Mouse (Mus musculus) frontal cortex, postnatal 25 days (tissue): ENCODE measurements around the gene Oxct1.
A peak's percentile ranks its signal among the peaks of the same experiment; 100 is the strongest.

ENCODE experiments used
- DNase-seq, 2 experiments: peaks; one replicate each; pipeline ENCODE4 v3.0.0; 2022; ENCODE audit warnings: low spot score in 2 of 2

Gene Oxct1

GRCm38 (mm10) chr15:4026231-4026773, at the start of gene Oxct1:
Gene Oxct1 (plus strand): TSS chr15:4026383.
- peak; percentile 87 to 88 for DNase-seq

GRCm38 (mm10) chr15:3978279-3978678, 47.9 kb upstream of the Oxct1 start:
- no peak for DNase-seq

DNA sequence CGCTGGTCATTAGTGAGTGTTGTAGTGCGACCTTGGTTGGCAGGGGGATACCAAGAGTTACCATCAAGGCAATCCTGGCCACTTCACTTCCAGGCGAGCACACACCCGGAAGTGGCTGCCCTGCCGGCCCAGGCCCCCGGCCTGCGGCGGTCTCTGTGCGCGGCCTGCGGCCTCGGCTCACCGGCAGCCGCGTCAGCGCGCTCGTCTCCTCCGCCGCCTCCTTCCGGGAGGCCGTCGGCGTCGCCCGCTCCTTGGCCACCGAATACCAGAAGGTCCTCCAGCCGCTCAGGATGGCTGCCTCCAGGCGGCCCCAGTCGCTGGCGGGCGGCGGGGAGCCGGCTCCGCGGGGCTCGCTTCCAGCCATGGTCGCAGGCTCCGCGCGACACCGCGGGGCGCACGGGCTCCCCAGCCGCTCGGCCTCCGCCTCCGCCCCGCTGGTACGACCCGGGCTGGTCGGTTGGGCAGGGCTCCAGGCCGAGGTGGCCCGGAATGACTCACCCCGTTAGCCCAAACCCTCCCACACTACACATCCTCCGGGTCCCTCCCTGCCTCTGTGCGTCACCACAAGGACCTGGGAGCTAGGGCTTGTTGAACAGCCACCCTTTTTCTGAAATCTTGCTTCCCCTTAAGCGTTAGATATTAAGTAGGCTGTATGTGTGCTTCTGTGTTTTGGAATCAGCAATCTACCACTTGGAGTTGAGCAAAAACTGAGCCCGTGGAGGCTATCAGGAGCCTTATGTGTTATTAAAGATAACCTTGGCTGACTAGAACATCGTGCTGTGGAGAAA, 46.9 kb upstream of the Oxct1 start, which contains the start of gene Fbxo4:
TSS of gene Fbxo4 (minus strand) at position 513 of the 788 bp plus-strand sequence.
- DNase-seq = peak; percentile 47 to 66

DNA sequence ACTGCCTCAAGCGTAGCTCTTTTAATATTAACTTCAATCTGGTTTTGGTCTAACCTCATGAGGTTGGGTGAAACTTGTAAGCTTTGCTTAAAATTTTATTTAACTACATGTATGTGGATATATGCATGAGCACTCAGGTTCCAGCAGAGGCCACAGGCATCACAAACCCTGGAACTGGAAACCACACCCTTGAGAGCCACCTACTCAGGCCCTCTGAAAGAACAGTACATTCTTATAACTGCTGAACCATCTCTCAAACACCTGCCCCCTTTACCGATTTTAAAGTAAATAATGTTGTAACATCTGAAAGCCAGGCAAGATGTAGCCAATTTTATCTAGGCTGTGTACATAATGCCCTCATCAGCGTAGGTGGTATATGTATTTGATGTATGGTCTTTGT, 46.3 kb upstream of the Oxct1 start:
- DNase-seq = no peak

DNA sequence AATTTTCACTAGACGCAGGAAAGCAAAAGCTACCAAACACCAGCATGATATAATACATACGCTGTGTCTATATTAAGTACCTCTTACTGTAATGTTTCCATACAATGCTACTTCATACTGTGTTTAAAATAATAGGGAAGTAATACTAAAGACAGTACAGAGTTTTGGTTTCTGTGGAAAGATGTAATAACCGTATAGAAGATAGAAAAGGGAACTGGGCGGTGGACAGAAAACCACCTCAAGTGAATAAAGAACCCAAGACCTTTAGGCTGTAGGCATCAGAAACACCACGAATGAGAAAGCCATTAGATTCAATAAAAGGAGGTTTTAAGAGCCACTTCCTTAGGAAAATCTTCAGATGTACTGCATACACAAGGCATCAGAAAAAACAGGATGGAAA, 43.5 kb upstream of the Oxct1 start:
- no peak for DNase-seq

DNA sequence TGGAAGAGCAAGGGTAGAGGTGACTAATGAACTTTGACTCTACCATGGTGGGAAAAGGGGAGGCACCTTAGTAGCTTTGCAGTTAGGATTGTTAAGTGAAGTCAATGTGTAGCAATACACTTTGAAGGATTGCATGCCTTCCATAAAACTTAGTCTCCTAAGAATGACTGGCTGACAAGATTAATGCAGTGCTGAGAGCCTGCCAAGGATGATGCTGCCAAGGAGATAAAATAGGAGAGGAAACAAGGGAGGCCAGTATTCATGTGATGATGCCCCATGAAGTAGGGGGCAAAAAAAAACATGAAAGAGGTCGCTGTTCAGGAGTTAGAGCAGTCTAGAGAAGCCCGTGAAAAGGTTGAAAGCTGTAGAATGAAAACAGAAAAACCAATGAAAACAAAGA, 41.3 kb upstream of the Oxct1 start:
- DNase-seq = no peak

DNA sequence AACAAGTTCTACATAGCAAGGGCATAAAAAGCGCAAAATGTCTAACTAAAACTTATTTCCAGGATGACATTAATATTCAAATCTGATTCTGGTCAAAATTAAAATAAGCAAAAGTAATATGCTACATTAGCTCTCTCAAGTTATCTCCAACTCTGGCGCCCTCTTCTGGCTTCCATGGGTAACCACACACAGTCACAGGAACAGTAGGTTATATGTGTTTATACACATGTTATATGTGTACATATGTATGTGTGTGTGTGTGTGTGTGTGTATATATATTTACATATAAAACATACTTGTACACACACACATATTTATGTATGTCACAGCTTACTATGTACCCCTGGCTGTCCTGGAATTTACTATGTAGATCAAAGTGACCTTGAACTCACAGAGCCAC, 38.2 kb upstream of the Oxct1 start:
- DNase-seq = no peak

DNA sequence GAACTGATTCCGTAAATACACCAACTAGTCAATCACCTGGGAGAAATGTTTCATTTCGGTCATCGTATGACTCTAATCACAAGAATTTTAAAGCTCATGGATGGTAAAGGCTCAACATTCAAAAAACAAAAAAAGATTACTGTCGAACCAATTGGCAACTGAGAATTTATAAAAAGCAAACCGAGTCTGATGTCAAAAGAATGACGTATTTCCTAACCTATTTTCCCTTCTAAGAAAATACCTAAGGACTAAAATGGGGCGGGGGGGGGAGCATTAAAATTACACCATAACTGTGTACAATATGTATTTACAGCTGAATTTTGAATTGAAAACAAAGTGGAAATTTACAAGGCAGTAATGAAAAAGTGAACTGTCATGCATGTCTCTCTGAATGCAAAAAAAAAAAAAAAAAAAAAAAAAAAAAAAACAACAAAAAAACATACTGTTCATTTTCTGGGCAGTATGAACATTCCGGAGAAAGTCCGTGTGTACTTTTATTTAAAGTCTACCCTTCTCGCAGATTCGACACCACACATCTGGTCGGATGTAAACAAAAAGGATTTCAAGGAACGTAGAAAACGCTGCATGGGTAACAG, 31.2 kb upstream of the Oxct1 start:
- no peak for DNase-seq

DNA sequence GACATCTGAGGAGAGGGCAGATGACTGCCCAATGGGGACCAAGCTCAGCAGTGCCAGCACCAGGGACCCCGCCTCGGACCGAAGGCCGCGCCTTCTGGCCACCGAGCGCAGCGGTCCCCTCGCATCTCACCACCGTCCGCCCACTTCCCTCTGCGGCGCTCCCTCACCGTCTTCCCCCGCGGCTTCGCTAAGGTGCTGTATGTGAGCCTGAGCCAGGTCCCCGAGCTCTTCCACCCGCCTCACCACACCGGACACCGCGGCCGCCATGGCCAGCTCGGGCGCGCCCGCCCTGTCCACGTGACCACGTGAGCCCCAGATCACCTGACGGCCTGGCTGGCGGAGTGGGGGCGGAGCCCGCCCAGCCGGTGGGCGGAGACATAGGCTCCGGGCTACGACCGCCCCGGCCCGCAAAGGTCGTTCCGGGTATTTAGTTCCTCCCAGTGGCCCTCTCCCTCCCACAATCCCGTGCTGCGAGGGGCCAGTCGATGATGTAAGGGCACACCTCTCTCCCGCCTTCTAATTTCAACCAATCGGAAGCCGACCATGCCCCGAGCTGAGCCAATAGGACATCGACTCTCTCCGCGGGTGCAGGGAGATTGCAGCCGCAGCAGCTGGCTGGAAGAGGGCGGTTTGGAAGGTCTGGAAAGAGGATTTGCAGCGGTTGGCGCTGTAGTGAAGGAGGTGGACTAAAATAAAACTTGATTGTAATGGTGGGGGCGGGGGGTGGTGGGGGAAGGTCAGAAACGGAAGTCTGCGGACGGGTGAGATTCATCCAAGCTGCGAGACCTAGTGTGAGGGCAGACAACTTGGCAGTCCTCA, 30.5 kb upstream of the Oxct1 start, which contains the start of gene AW549877:
TSS of gene AW549877 (minus strand) at position 297 of the 819 bp plus-strand sequence.
- DNase-seq = peak; percentile 94 to 96

DNA sequence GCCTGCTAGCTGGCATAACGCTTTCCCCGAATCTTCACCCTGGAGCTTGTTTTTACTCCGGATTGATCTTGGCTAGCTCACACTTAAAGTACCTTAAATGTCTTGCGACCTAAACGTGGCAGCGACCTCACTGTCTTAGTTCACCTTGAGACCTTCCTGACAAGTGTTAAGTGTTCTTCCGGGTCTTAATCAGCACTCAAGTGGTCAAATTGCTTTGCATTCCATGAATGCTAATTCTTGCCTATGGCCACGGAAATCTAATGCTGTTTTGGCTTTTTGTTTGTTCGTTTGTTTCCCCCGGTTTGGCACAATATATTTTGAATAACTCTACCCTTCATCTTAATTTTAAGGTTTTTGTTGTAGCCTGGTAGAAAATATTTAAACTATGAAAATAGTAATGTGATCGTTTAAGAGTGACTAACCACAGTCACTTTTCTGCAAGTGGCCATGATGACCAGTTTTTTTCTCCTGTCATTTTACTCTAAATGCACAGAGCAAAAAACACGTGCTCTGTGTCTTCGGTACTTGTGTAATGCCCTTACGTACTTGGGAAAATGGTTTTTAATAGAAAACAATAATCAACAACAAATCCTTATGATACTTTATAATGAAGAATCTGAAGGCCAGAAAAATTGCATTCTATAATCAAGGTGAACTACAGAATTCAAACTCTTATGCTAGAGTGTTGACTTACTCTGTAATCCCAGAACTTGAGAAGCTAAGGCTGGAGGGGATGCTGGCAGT, 29.7 kb upstream of the Oxct1 start:
- DNase-seq = peak in 1 of 2 experiments; percentile 23

GRCm38 (mm10) chr15:3999144-3999543, 27.0 kb upstream of the Oxct1 start:
- DNase-seq = no peak

DNA sequence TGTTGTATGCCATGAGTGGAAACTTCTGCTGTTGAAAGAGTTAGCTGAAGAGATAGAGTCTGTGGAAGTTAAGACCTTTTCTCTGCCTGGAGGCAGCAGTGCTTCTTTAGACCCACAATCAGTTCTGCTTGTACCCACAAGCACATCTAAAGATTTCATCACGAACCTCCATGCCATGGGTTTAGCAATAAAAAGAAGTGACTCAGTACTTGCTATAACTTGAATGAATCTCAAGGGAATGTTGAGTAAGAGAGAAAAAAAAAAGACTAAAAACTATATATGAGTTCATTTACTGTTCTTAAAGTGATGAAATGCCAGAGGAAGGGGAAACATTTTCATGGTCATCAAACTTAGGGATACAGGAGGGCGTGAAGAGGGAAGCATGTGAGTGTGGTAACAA, 25.6 kb upstream of the Oxct1 start:
- no peak for DNase-seq

DNA sequence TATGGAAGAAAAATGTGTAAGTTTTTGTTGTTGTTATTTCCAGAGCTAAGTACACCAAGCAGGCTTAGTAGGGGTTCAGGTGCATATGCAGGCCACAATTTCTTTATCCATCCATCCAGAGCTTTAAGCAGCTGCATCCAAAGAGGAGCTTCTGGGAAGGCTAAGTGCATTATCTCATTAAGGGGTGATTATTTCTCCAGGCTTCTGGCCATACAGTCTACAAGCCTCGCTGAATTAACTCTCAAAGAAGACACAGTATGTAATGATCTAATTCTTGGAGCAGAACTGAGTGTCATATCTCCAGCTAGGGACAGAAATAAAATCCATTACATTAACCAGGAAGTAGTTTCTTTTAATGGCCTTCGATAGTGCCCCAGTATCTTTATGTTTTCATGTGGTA, 12.3 kb upstream of the Oxct1 start:
- no peak for DNase-seq

- no peak for DNase-seq
These were observed 5.5 kb upstream of the Oxct1 start for GRCm38 (mm10) chr15:4020711-4021110.

DNA sequence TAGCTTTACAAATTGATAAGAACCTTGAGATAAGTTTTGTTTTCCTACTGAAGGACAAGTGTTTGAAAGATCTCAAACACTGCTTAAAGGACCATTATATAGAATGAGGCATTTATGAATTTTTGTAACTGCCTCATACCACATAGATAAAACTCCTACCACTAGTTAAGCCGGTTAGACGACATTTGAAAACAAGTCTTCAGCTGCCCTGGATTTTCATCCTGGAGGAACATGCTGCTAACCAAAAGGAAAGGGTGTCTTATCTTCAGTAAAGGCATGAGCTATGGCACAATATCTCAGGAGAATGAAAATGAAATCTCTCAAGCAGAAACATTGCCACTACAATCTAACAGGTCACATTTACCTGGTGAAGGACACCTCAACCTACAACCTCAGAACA, 2.4 kb upstream of the Oxct1 start:
- no peak for DNase-seq

DNA sequence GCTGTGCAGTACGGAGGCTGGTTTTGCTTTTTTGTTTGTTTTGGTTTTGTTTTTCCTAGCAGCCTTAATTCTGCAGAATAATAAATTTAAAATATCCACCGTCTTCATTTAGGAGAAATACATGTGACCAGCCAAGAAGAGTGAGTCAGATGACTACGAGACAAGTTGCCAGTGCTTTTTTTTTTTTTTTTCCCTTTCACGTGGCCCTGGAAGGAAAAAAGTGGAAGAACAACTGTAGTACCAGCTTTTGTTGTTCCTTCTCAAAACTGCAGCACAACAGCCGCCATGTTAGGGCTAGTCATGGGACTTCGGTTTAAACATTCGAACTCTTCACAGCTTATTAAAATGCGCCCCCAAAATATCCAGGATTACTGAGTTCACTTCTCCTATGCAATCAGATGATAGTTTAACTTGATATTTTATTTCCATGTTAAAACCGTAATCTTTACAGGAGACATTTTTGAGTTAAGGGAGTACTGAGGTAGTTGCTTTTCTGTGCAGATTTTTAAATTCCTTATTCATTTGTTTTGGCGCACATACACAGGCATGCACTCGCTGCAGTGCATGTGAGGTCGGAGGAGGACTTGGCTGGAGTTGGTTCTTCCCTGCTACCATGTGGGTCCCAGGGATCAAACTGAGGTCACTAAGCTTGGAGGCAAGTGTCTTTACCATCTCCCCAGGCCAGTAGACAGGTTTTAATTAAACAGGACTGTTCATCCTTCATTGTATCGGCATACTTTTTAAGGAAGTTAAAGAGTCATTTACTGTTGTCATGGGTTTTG, 1.3 kb upstream of the Oxct1 start:
- no peak for DNase-seq

DNA sequence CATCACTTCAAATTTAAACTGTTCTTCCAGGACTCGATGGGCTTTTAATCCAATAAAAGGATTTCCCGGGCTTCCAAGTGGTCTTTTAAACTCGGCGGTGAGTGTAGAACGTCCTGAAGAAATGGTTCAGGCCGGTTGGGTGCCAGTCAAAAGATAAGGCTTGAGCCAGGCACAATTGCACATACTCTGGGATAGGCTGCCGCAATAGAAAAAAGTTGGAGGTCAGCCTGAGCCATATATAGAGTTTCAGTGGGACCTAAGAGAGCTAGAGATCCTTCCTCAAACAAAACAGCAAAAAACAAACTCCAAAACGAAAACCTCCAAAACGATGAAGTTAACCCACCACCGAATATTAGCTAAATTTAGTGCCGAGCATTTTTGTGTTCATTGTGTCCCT, 677 bp upstream of the Oxct1 start:
- no peak for DNase-seq

GRCm38 (mm10) chr15:4026831-4027584, 825 bp downstream of the Oxct1 start:
- peak; percentile 69 to 74 for DNase-seq

GRCm38 (mm10) chr15:4027671-4028410, 1.7 kb downstream of the Oxct1 start:
- DNase-seq = no peak
